Mouse (Mus musculus): ENCODE measurements around the gene Itga6. TPM values are rescaled to one million over a fixed set of nuclear protein-coding genes. Genes with fewer than 3 reads are reported as not detected.

The Itga6 gene
- total RNA-seq, 2 experiments from 2014 or later: 13.1 to 21.8 TPM

GRCm38 (mm10) chr2:71780016-71780415 lies 34.6 kb downstream of the Itga6 start:
- intact Hi-C loops (cut with DNase I): no loop called here
- Histone ChIP-seq H3K27ac (no peak overlapping the region), H3K4me3 (no peak overlapping the region)
- DNase-seq: no peak
- no peak for TF ChIP-seq CTCF (IDR thresholded peaks at IDR 0.05)

GRCm38 (mm10) chr2:71785260-71785659 lies 39.8 kb downstream of the Itga6 start:
- DNase-seq: no peak
- intact Hi-C loops (cut with DNase I): no loop called here
- TF ChIP-seq CTCF (IDR thresholded peaks at IDR 0.05): no peak
- H3K27ac ChIP-seq: no peak overlapping the region
- H3K4me3 ChIP-seq: no peak overlapping the region

GRCm38 (mm10) chr2:71786060-71786459 lies 40.6 kb downstream of the Itga6 start:
- H3K27ac ChIP-seq: no peak overlapping the region; the same call in 1 of the 2 replicates
- H3K4me3 ChIP-seq: peak overlapping the region; percentile 74; the same call in 1 of the 2 replicates
- DNase-seq: no peak
- intact Hi-C loops (cut with DNase I): no loop called here
- TF ChIP-seq CTCF (IDR thresholded peaks at IDR 0.05): no peak

- TF ChIP-seq CTCF (IDR thresholded peaks at IDR 0.05): no peak
- peak overlapping the region; percentile 87 for H3K27ac ChIP-seq
- intact Hi-C loops (cut with DNase I): no loop called here
Measured at GRCm38 (mm10) chr2:71786591-71787155, 41.3 kb downstream of the Itga6 start.

GRCm38 (mm10) chr2:71787156-71787590 lies 41.8 kb downstream of the Itga6 start:
- intact Hi-C loops (cut with DNase I): no loop called here
- peak; percentile 56 for DNase-seq
- H3K4me3 ChIP-seq: peak overlapping the region; percentile 74
- no peak for TF ChIP-seq CTCF (IDR thresholded peaks at IDR 0.05)
- peak overlapping the region; percentile 87 for H3K27ac ChIP-seq

More at GRCm38 (mm10) chr2:71786591-71787155, 41.3 kb downstream of the Itga6 start:
- peak; percentile 73 for DNase-seq
- peak overlapping the region; percentile 74 for H3K4me3 ChIP-seq

- no peak; the same call in 1 of the 2 replicates for TF ChIP-seq CTCF (IDR thresholded peaks at IDR 0.05)
- peak overlapping the region; percentile 87 for H3K27ac ChIP-seq
- DNase-seq: peak; percentile 38
- H3K4me3 ChIP-seq: peak overlapping the region; percentile 74
- intact Hi-C loops (cut with DNase I): no loop called here
Measured at GRCm38 (mm10) chr2:71787591-71788460, 42.4 kb downstream of the Itga6 start.

GRCm38 (mm10) chr2:71790752-71791151 lies 45.3 kb downstream of the Itga6 start:
- no peak for DNase-seq
- Histone ChIP-seq H3K27ac (no peak overlapping the region), H3K4me3 (peak overlapping the region; percentile 40)
- TF ChIP-seq CTCF (IDR thresholded peaks at IDR 0.05): no peak
- intact Hi-C loops (cut with DNase I): no loop called here

GRCm38 (mm10) chr2:71791203-71791602 lies 45.8 kb downstream of the Itga6 start:
- H3K4me3 ChIP-seq: no peak overlapping the region
- DNase-seq: no peak
- intact Hi-C loops (cut with DNase I): no loop called here
- TF ChIP-seq CTCF (IDR thresholded peaks at IDR 0.05): no peak
- no peak overlapping the region for H3K27ac ChIP-seq

- H3K27ac ChIP-seq: no peak overlapping the region
- intact Hi-C loops (cut with DNase I): no loop called here
- DNase-seq: no peak
- H3K4me3 ChIP-seq: no peak overlapping the region
- TF ChIP-seq CTCF (IDR thresholded peaks at IDR 0.05): no peak
Measured at GRCm38 (mm10) chr2:71794139-71794538, 48.7 kb downstream of the Itga6 start.

- H3K4me3 ChIP-seq: no peak overlapping the region
- no peak for DNase-seq
- no peak overlapping the region for H3K27ac ChIP-seq
- no peak for TF ChIP-seq CTCF (IDR thresholded peaks at IDR 0.05)
- intact Hi-C loops (cut with DNase I): no loop called here
Measured at GRCm38 (mm10) chr2:71796787-71797186, 51.4 kb downstream of the Itga6 start.

- DNase-seq: no peak
- H3K4me3 ChIP-seq: no peak overlapping the region
- TF ChIP-seq CTCF (IDR thresholded peaks at IDR 0.05): no peak
- H3K27ac ChIP-seq: peak overlapping the region; percentile 66
- intact Hi-C loops (cut with DNase I): no loop called here
Measured at GRCm38 (mm10) chr2:71800798-71801197, 55.4 kb downstream of the Itga6 start.

GRCm38 (mm10) chr2:71801691-71802090 lies 56.3 kb downstream of the Itga6 start:
- peak overlapping the region; percentile 66 for H3K27ac ChIP-seq
- DNase-seq: no peak
- intact Hi-C loops (cut with DNase I): no loop called here

GRCm38 (mm10) chr2:71802131-71802530 lies 56.7 kb downstream of the Itga6 start:
- no peak overlapping the region for H3K4me3 ChIP-seq
- no peak for TF ChIP-seq CTCF (IDR thresholded peaks at IDR 0.05)
- H3K27ac ChIP-seq: peak overlapping the region; percentile 66
- intact Hi-C loops (cut with DNase I): no loop called here
- DNase-seq: no peak

More at GRCm38 (mm10) chr2:71801691-71802090, 56.3 kb downstream of the Itga6 start:
- TF ChIP-seq CTCF (IDR thresholded peaks at IDR 0.05): no peak
- 0 out of 2 replicates have a peak overlapping the region, but pooled peaks have one; percentile 6 for H3K4me3 ChIP-seq

Data from gastrocnemius, adult 2 months (tissue).